Mouse (Mus musculus) hindbrain, postnatal 0 days (tissue): ENCODE measurements at regions not wholly inside any gene's neighbourhood (a gene's known extent, or its start where the extent isn't known, plus 50 kb on each side); places are given as distances from the start of the nearest gene placed in this dataset.

Source experiments
- ATAC-seq: fragments of 200-750 bp; cut with Nextera tagmentation; 2 replicates; pipeline ENCODE4 v1.8.0; 2017; ENCODE audit warnings: mild to moderate bottlenecking, moderate TSS enrichment, moderate library complexity
- DNase-seq: peaks from one replicate; pipeline ENCODE4 v3.0.0-alpha.2; 2015; ENCODE audit warnings: low spot score
- H3K27ac ChIP-seq: fragments of 300-500 bp; sonication (generic); 2 replicates; pipeline ENCODE4 v1.5.1; 2014; ENCODE audit warnings: mild to moderate bottlenecking
- H3K27me3 ChIP-seq: fragments of 300-500 bp; sonication (generic); 2 replicates; pipeline ENCODE4 v1.6.1; 2014; ENCODE audit warnings: low read length, mixed read lengths; ENCODE audit not compliant: insufficient read depth
- H3K36me3 ChIP-seq: fragments of 300-500 bp; sonication (generic); 2 replicates; pipeline ENCODE4 v1.6.1; 2014; ENCODE audit warnings: low read length, mixed read lengths; ENCODE audit not compliant: insufficient read depth
- H3K4me1 ChIP-seq: fragments of 300-500 bp; sonication (generic); 2 replicates; pipeline ENCODE4 v1.6.1; 2014; ENCODE audit warnings: antibody characterized with exemption, low read length, mixed read lengths; ENCODE audit not compliant: insufficient read depth
- H3K4me2 ChIP-seq: fragments of 300-500 bp; sonication (generic); 2 replicates; pipeline ENCODE4 v1.6.1; 2014; ENCODE audit warnings: low read depth, mild to moderate bottlenecking, low read length, moderate library complexity, mixed read lengths
- H3K4me3 ChIP-seq: fragments of 300-500 bp; sonication (generic); 2 replicates; pipeline ENCODE4 v1.5.1; 2014; ENCODE audit warnings: low read length
- H3K9ac ChIP-seq: fragments of 300-500 bp; sonication (generic); replicated peaks from 2 replicates; pipeline ENCODE4 v1.6.1; 2014; ENCODE audit warnings: mild to moderate bottlenecking, low read length, moderate library complexity, mixed read lengths
- H3K9me3 ChIP-seq: fragments of 300-500 bp; sonication (generic); 2 replicates; pipeline ENCODE4 v1.6.1; 2016; ENCODE audit warnings: low read length, mixed read lengths
- CTCF ChIP-seq: IDR thresholded peaks from 2 replicates; pipeline ENCODE4 v1.5.1; 2016; ENCODE audit warnings: antibody characterized with exemption, control low read depth, low read depth
- WGBS: fragments of 180-500 bp; shearing (Covaris S2); extraction: QIAGEN DNeasy Blood & Tissue Kit; methylation state at CpG from one replicate; pipeline ENCODE4 v1.1.7; 2014; 5-methylcytosine and 5-hydroxymethylcytosine counted together

DNA sequence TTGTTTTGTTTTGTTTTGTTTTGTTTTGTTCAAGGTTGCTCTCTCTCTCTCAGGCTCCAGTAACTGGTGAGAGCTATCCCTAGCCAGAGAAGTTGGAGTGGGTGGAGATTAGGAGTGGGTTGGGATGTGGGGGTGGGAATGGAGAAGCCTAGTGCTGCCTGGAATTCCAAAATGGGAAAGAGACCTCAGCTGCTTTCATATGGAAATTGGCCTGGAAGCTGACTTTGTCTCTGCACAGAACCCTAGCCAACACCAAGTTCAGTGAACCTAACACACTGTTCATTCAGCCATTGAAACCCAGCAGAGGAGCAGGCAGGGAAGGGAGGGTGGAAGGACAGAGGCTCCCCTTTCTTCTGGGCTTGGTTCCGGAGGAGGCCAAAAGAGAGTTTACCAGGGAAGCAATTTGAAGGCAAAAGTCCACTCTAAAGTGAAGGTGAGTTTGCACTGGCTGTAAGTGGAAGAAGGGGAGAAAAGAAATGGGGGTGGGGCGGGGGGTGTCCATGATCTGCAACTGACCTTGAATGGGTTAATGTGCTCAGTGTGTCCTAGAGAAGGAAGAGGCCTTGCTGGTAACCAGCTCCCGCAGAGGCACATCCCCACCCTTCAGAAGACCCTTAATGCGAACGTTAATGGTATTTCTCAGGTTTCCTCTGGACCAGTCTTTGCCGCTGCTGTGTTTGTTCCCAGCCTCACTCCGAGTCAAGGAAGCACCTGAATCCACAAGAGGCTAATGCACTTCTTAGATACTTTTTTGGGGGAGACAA lies 245.1 kb downstream of the Insig2 start:
- Histone ChIP-seq H3K4me3 (no peak overlapping the region), H3K36me3 (no peaks in the 10 kb centered on the region), H3K27me3 (no peaks in the 10 kb centered on the region), H3K4me1 (0 out of 2 replicates have a peak, but pooled peaks cover 5% of the 10 kb centered on the region), H3K9ac (no peak overlapping the region), H3K27ac (peak overlapping the region; percentile 54; the same call in 1 of the 2 replicates), H3K4me2 (peak overlapping the region; percentile 36), H3K9me3 (no peaks in the 10 kb centered on the region)
- ATAC-seq (peak; percentile 90), DNase-seq (peak; percentile 77)
- TF ChIP-seq CTCF = no peak
- WGBS = 19% methylated on average over 7 of the region's 7 CpGs

DNA sequence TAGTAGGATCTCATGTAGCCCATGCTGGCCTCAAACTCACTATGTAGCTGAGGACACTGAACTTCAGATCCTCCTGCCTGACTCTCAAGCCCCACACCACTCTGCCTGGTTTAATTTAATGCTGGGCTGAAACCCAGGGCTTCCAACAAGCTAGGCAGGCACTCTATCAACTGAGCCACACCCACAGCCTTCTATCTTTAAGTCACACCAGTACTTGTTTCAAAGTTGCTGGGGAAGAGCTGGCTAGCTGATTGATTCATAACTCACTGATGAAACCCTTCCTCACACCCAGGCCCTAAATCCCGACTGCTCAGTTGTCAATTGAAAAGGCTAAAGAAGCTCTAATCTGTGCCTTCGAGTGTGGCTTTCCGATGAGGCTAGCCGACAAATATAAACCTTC lies 241.8 kb downstream of the Insig2 start:
- H3K36me3 ChIP-seq = no peaks in the 10 kb centered on the region
- H3K27me3 ChIP-seq = no peaks in the 10 kb centered on the region
- H3K4me3 ChIP-seq = no peak overlapping the region
- H3K9me3 ChIP-seq = no peaks in the 10 kb centered on the region
- DNase-seq (no peak), ATAC-seq (no peak)
- no peaks in the 10 kb centered on the region for H3K4me1 ChIP-seq
- WGBS = 91% methylated on average over 4 of the region's 4 CpGs
- H3K4me2 ChIP-seq = no peak overlapping the region
- H3K9ac ChIP-seq = no peak overlapping the region
- no peak overlapping the region for H3K27ac ChIP-seq
- no peak for TF ChIP-seq CTCF

DNA sequence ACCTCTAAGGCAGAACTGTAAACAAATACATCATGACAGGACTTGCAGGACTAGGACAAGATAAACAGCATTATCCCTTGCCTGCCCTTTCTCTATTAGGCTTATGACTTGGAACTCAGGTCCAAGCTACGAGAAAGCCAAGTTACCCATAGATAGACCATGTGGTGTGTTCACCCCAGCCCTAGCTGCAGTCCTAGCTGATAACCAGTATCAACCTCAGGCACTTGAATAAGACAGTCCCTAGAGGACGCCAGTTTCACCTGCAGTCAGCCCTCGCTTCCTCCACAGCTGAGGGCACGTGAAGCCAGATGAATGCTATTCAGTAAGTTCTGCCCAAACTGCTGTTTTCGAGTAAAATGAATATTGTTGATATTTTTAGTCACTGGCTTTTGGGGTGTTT lies 239.5 kb downstream of the Insig2 start:
- no peak overlapping the region for H3K4me2 ChIP-seq
- no peak for ATAC-seq
- no peaks in the 10 kb centered on the region for H3K36me3 ChIP-seq
- DNase-seq = no peak
- no peak overlapping the region for H3K9ac ChIP-seq
- H3K9me3 ChIP-seq = no peaks in the 10 kb centered on the region
- 73% methylated on average over 5 of the region's 5 CpGs for WGBS
- no peak for TF ChIP-seq CTCF
- no peak overlapping the region for H3K4me3 ChIP-seq
- no peaks in the 10 kb centered on the region for H3K27me3 ChIP-seq
- no peak overlapping the region for H3K27ac ChIP-seq
- no peaks in the 10 kb centered on the region for H3K4me1 ChIP-seq

DNA sequence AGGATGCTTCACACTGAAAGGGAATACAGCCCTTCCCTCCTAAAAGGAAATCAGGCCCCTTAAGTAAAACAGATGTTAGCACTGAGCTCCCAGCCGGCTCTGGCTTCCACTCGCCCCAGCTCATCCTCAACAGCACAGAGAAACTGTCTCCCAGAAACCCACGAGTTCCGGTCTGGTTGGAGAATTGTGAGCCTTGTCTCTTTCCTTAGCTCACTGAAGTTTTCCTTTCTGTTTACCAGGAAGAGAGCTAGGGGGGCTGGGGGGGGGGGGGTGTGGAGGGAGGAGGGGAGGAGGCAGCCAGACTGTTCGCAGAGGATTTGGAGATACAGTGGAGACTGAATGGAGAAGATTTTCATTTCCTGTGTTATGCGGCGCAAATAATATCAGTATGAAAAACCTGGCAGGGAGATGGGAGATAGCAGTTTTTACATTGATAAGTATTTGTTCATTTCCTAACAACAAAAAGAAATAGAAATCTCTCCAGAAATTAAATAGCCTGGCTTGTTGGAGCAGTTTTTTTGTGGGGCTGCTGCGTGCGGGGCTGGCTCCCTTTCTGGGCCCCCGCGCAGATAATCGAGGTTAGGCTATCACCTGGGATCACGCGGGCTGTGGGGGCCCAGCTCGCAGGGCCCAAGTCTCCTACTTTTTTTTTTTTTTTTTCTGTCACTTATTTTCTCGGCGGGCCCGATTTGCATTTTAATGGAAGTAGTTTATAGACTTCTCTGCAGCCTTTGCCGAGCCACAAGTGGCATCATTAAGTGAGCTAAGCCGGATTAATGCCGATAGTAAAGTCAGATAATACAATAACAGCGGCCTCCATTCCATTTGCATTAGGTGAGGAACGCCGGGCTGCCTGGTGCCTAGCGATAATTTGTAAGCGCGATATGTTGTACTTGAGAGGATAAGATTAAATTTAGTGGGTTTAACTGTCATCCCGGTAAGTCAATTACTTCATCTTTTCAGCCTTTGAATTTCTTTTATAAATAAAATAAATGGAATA lies 235.5 kb downstream of the Insig2 start:
- peak overlapping the region; percentile 45; the same call in 1 of the 2 replicates for H3K27ac ChIP-seq
- no peaks in the 10 kb centered on the region for H3K4me1 ChIP-seq
- no peaks in the 10 kb centered on the region for H3K36me3 ChIP-seq
- peak overlapping the region; percentile 66 for H3K4me2 ChIP-seq
- ATAC-seq (peak; percentile 84), DNase-seq (peak; percentile 70)
- no peaks in the 10 kb centered on the region for H3K9me3 ChIP-seq
- peak overlapping the region; percentile 36 for H3K4me3 ChIP-seq
- H3K9ac ChIP-seq = peak overlapping the region; percentile 37
- TF ChIP-seq CTCF = no peak
- no peaks in the 10 kb centered on the region for H3K27me3 ChIP-seq
- WGBS = 8% methylated on average over 28 of the region's 28 CpGs

DNA sequence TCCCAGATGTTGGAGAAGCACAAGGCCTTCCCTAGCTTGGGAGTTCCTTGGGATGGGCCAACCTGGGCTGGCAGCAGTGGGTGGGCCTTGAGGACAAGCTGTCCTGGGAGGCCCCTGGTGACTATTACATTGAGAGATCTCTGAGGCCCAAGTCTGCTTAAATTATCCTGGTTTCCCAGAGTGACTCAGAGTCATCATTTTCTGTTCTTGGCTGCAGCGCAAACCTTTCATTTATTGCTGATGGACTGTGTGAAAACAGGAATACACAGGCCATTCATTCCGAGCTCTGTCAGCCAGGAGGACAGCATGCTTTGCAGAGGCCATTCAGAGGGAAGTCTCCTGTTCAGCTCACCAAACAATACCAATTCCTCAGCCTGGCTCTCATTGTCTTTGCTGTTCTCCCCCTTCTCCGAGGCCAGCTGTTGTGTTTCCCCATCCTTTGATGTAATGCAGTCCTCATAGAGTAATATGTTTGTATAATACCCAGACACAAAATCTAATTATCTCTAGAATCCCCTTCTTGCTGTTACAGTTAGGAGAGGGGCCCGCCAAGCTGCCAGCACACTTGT lies 220.5 kb downstream of the Insig2 start:
- TF ChIP-seq CTCF = no peak
- H3K36me3 ChIP-seq = no peaks in the 10 kb centered on the region
- DNase-seq (no peak), ATAC-seq (0 out of 2 replicates have a peak, but pooled peaks have one; percentile 27)
- H3K27ac ChIP-seq = no peak overlapping the region
- no peaks in the 10 kb centered on the region for H3K9me3 ChIP-seq
- H3K4me1 ChIP-seq = no peaks in the 10 kb centered on the region
- H3K4me2 ChIP-seq = no peak overlapping the region
- H3K9ac ChIP-seq = no peak overlapping the region
- H3K27me3 ChIP-seq = no peaks in the 10 kb centered on the region
- WGBS = 41% methylated on average over 4 of the region's 4 CpGs
- no peak overlapping the region for H3K4me3 ChIP-seq

DNA sequence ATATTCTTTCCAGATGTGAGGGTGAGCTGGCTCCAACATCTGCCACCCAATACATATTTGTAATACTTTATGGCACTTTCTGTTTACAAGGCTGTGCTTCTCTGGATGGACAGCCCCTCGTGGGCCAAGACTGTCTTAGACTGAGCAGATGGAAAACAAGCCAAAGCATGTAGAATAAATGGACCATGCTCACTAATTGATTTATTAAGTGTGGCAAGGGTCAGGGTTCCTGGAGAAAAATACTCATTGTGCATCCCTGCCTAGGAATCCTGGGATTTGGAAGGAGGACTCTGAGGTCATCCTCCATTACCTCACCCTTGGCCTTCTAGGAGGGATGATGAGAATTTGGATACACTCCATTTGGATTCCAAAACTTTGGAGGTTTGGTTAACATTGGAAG lies 219.9 kb downstream of the Insig2 start:
- WGBS = 29% methylated on average over 1 of the region's 1 CpGs

More for the DNA sequence above, 219.9 kb downstream of the Insig2 start:
- DNase-seq = no peak
- no peak overlapping the region for H3K27ac ChIP-seq
- H3K9ac ChIP-seq = no peak overlapping the region
- no peak for TF ChIP-seq CTCF
- no peaks in the 10 kb centered on the region for H3K9me3 ChIP-seq
- H3K4me2 ChIP-seq = no peak overlapping the region
- no peaks in the 10 kb centered on the region for H3K36me3 ChIP-seq
- H3K27me3 ChIP-seq = no peaks in the 10 kb centered on the region
- H3K4me1 ChIP-seq = no peaks in the 10 kb centered on the region
- peak; percentile 43; the same call in 1 of the 2 replicates for ATAC-seq
- no peak overlapping the region for H3K4me3 ChIP-seq
